ENCODE assay signal across 11 mouse cellular contexts in the genomic region with DNA sequence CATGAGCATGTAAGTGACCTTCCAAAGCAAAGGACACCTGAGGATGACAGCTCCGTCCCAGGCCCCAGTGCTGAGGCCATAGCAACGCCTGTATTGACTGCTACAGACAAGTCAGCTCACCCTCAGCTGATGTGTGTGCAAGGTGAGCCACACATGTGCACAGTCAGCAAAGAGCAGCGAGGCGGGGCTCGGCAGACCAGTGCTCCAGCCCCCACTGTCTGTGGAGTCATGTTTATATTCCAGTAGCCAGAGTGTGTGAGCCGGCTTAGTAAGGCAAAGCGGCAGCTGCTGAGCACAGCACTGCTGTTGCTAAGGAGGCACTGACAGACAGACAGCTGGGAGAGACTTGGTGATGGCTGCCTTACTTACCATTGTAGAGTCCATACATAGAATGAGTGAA. TPM values are rescaled to one million over a fixed set of nuclear protein-coding genes. Genes with fewer than 3 reads are reported as not detected.
A peak's percentile ranks its signal among the peaks of the same experiment; 100 is the strongest.
DNase-seq lines count a peak whose midpoint lies in the region; ATAC-seq lines count a peak whose summit lies in the region.
"Had no signal": no experiment of that assay in that cellular context is flagged by ENCODE, and none has a peak within 500 bp of the region (broad histone marks: within the 10 kb centered on the region; RNA-seq: fewer than 3 reads in every experiment).

No protein-coding gene starts in this region.

- 38% methylated on average over 7 of the region's 7 CpGs for WGBS in heart, embryonic 13.5 days
- 45% methylated on average over 7 of the region's 7 CpGs for WGBS in heart, embryonic 10.5 days
- 47% methylated on average over 7 of the region's 7 CpGs for WGBS in hindbrain, embryonic 10.5 days
- 18% methylated on average over 7 of the region's 7 CpGs for WGBS in midbrain, embryonic 15.5 days

- ATAC-seq in heart, embryonic 13.5 days (ENCODE audit: extremely low read depth, insufficient number of reproducible peaks, low FRiP score, low TSS enrichment), result no peak; the same call in 1 of the 2 replicates
- peak; percentile 84 for ATAC-seq in midbrain, embryonic 15.5 days (replicated peaks)
- no peak for ATAC-seq in granulocyte monocyte progenitor cell, adult 5-6 weeks (replicated peaks; ENCODE audit: poor library complexity, severe bottlenecking)

- H3K4me2 ChIP-seq in heart, embryonic 13.5 days, result no peak overlapping the region
- no peak overlapping the region for H3K4me2 ChIP-seq in midbrain, embryonic 15.5 days
- H3K4me2 ChIP-seq: heart, embryonic 15.5 days had no signal

- H3K36me3 ChIP-seq in heart, embryonic 13.5 days, result no peaks in the 10 kb centered on the region
- H3K36me3 ChIP-seq in heart, embryonic 10.5 days, result no peaks in the 10 kb centered on the region
- H3K36me3 ChIP-seq in hindbrain, embryonic 10.5 days, result no peaks in the 10 kb centered on the region
- no peaks in the 10 kb centered on the region for H3K36me3 ChIP-seq in midbrain, embryonic 15.5 days (replicated peaks)
- H3K36me3 ChIP-seq: heart, embryonic 15.5 days had no signal

- DNase-seq in heart, embryonic 10.5 days (ENCODE audit: low spot score), result no peak
- peak; percentile 43 for DNase-seq in R1 (ENCODE audit: low read depth, low spot score)
- peak; percentile 42 for DNase-seq in hindbrain, embryonic 10.5 days (ENCODE audit: low spot score)
- DNase-seq in cerebellum, postnatal 4 days (ENCODE audit: low spot score in 2 of 2), result no peak
- DNase-seq in thymus, postnatal 14 days, result no peak
- DNase-seq: adrenal gland, postnatal 14 days had no signal

- H3K27me3 ChIP-seq in heart, embryonic 13.5 days (replicated peaks), result no peaks in the 10 kb centered on the region
- H3K27me3 ChIP-seq in heart, embryonic 10.5 days (ENCODE audit: insufficient read depth, poor library complexity, severe bottlenecking), result no peaks in the 10 kb centered on the region
- H3K27me3 ChIP-seq in hindbrain, embryonic 10.5 days (ENCODE audit: insufficient read depth, poor library complexity, severe bottlenecking), result no peaks in the 10 kb centered on the region
- no peaks in the 10 kb centered on the region for H3K27me3 ChIP-seq in midbrain, embryonic 15.5 days (replicated peaks)
- H3K27me3 ChIP-seq: heart, embryonic 15.5 days had no signal

- no peak overlapping the region for H3K27ac ChIP-seq in heart, embryonic 13.5 days (replicated peaks)
- H3K27ac ChIP-seq in heart, embryonic 10.5 days, result no peak overlapping the region
- H3K27ac ChIP-seq in hindbrain, embryonic 10.5 days, result 0 out of 2 replicates have a peak overlapping the region, but pooled peaks have one; percentile 17
- H3K27ac ChIP-seq in midbrain, embryonic 15.5 days, result peak overlapping the region; percentile 1; the same call in 1 of the 2 replicates
- H3K27ac ChIP-seq: heart, embryonic 15.5 days; left cerebral cortex, adult 2 months had no signal

- H3K4me3 ChIP-seq in heart, embryonic 13.5 days, result no peak overlapping the region
- H3K4me3 ChIP-seq in heart, embryonic 10.5 days, result no peak overlapping the region
- H3K4me3 ChIP-seq in hindbrain, embryonic 10.5 days, result no peak overlapping the region
- H3K4me3 ChIP-seq in midbrain, embryonic 15.5 days, result no peak overlapping the region
- H3K4me3 ChIP-seq: heart, embryonic 15.5 days; left cerebral cortex, adult 2 months had no signal

- H3K9ac ChIP-seq in heart, embryonic 13.5 days, result peak overlapping the region; percentile 24; the same call in 1 of the 2 replicates
- H3K9ac ChIP-seq in midbrain, embryonic 15.5 days, result no peak overlapping the region
- H3K9ac ChIP-seq: heart, embryonic 15.5 days had no signal

- H3K9me3 ChIP-seq in heart, embryonic 13.5 days, result no peaks in the 10 kb centered on the region
- no peaks in the 10 kb centered on the region for H3K9me3 ChIP-seq in heart, embryonic 10.5 days
- no peaks in the 10 kb centered on the region for H3K9me3 ChIP-seq in hindbrain, embryonic 10.5 days
- H3K9me3 ChIP-seq in midbrain, embryonic 15.5 days, result no peaks in the 10 kb centered on the region
- H3K9me3 ChIP-seq: heart, embryonic 15.5 days had no signal

- H3K4me1 ChIP-seq in heart, embryonic 13.5 days, result peaks cover 78% of the 10 kb centered on the region
- peaks cover 75% of the 10 kb centered on the region for H3K4me1 ChIP-seq in heart, embryonic 10.5 days
- peaks cover 65% of the 10 kb centered on the region for H3K4me1 ChIP-seq in hindbrain, embryonic 10.5 days (replicated peaks)
- peaks cover 50% of the 10 kb centered on the region for H3K4me1 ChIP-seq in midbrain, embryonic 15.5 days

RNA-seq across cellular contexts. Expression of gene Med13l, which starts 59.3 kb away (rescaled TPM):
- 6.3 and 6.8 TPM in 2 replicates for polyA plus RNA-seq in heart, embryonic 13.5 days (2015; fragmentation: Nextera tagmentation; extraction: Ambion mirVana)
- 9.0 and 10.0 TPM in 2 replicates for polyA plus RNA-seq in heart, embryonic 10.5 days (2016; fragmentation: Nextera tagmentation; extraction: Ambion mirVana)
- polyA plus RNA-seq in hindbrain, embryonic 10.5 days (2016; fragmentation: Nextera tagmentation; extraction: Ambion mirVana), result 10.3 and 11.0 TPM in 2 replicates
- polyA plus RNA-seq in midbrain, embryonic 15.5 days (2015; fragmentation: Nextera tagmentation; extraction: Ambion mirVana), result 17.3 and 17.9 TPM in 2 replicates
- 42.0 and 50.1 TPM in 2 replicates for total RNA-seq in granulocyte monocyte progenitor cell, adult 5-6 weeks (2014; fragmentation: Nextera tagmentation)
- 23.8 and 27.4 TPM in 2 replicates for total RNA-seq in granulocyte monocyte progenitor cell, adult 5-6 weeks (2017)

Comparison
In these comparisons a context has a peak if more than half of its experiments do, and no peak if none do; other contexts are left out.
1. H3K27ac ChIP-seq: peak in hindbrain, embryonic 10.5 days (single experiment) and midbrain, embryonic 15.5 days (single experiment); none in heart, embryonic 13.5 days (single experiment) and heart, embryonic 10.5 days (single experiment).
2. DNase-seq: peak in R1 (single experiment) and hindbrain, embryonic 10.5 days (single experiment); none in heart, embryonic 10.5 days (single experiment), cerebellum, postnatal 4 days (0 of 2) and thymus, postnatal 14 days (single experiment).